Mouse (Mus musculus): Measurements from ENCODE around the gene Kcnk4. TPM values are rescaled to one million over a fixed set of nuclear protein-coding genes. Genes with fewer than 3 reads are reported as not detected.

The Kcnk4 gene
- 8.5 and 10.9 TPM in 2 replicates for polyA plus RNA-seq (2014; fragmentation: Nextera tagmentation; extraction: Ambion mirVana)

DNA sequence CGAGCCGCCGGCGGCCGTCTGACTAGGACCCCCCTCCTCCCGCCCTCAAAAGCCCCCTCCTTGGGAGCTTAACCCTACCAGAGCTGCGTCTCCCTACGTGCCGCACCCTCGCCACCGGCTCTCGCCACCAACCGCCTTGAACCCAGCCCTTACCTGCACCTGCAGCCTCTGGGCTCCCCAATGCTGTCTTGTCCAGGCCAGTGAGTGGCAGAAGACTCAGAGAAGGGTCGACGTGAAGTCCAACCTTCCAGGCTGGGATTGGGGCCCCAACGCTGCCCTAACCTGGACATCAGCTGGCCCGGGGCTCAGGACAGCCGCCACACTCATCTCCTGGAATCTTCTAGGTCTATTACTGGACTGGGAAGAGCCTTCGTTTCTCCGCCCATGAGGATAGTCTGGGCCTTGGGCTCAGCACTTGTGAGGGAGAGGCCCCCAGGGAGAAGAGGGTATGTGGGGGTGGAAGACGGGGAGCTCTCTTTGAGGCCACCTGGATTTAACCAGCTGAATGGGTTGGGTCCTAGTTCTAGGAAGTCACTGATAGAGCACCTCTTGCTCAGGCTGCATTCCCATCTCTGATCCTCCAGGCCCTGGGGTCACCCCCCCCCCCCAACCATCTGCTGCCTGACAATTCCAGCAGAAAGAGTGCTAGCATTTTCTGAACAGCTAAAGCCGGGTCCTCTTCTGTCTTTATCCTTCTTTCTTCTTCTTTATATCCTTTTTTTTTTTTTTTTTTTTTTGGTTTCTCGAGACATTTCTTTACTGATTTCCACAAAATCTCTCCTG lies at the start of gene Kcnk4:
Gene Kcnk4 (minus strand): TSS at position 321 of the 783 bp plus-strand sequence.
- H3K4me1 ChIP-seq (replicated peaks; ENCODE audit: control insufficient read depth, insufficient read depth, low read length) = peaks cover 22% of the 10 kb centered on the region
- H3K27ac ChIP-seq = no peak within 1 kb of the TSS
- DNase-seq (ENCODE audit: low spot score) (no peak), ATAC-seq (ENCODE audit: low FRiP score) (no peak)
- peaks cover 66% of the 10 kb centered on the region for H3K27me3 ChIP-seq (ENCODE audit: control insufficient read depth, insufficient read depth, low read length)
- H3K4me2 ChIP-seq (replicated peaks) = peak within 1 kb of the TSS; percentile 78
- WGBS = 12% methylated on average over 23 of the region's 23 CpGs
- peak within 1 kb of the TSS; percentile 41 for H3K4me3 ChIP-seq (replicated peaks; ENCODE audit: low read length)
- 0 out of 2 replicates have a peak, but pooled peaks cover 7% of the 10 kb centered on the region for H3K36me3 ChIP-seq (replicated peaks; ENCODE audit: control insufficient read depth, insufficient read depth)
- H3K9ac ChIP-seq = peak within 1 kb of the TSS; percentile 62
- H3K9me3 ChIP-seq (ENCODE audit: control insufficient read depth, low read length) = no peaks in the 10 kb centered on the region

DNA sequence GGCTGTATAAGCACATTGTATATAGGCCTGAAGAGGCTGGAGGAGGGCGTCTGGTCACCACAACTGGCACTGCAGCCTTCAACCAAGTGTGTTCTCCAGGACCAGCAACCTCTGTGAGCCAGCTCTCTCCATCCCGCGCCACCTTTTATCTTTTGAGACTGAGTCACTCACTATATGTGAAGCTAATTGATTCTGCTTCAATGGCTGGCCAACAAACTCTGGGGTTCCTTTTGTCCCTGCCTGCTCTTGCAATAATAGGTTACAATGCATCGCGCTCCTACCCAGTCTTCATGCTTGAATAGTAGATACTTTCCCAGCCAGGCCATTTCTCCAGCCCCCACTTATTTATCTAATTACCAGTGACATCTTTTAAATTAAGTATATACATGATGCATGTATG lies 49.3 kb upstream of the Kcnk4 start:
- WGBS = 18% methylated on average over 5 of the region's 5 CpGs

DNA sequence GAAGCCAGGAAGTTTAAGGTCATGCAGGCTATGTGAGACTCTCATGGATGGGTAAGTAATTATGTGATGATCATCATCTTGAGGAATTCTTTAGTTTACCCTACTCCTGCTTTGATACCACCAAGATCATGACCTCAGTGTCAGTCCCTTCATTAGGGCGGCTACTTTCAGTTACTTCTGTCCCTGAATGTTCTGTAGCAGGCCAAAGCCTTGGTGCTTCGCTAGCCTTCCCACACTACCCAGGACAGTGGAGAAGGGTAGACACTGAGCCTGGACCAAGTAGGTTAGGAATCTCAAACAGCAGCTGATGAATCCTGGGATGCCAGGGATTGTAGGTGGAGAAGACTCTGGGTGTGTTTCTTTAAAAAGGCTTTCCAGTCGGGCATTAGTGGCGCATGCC lies 47.1 kb upstream of the Kcnk4 start:
- ATAC-seq (ENCODE audit: low FRiP score) (no peak), DNase-seq (ENCODE audit: low spot score) (no peak)
- peaks cover 53% of the 10 kb centered on the region for H3K36me3 ChIP-seq (replicated peaks; ENCODE audit: control insufficient read depth, insufficient read depth)
- H3K27ac ChIP-seq = no peak overlapping the region
- H3K27me3 ChIP-seq (ENCODE audit: control insufficient read depth, insufficient read depth, low read length) = no peaks in the 10 kb centered on the region
- 92% methylated on average over 4 of the region's 4 CpGs for WGBS
- no peak overlapping the region for H3K4me3 ChIP-seq (replicated peaks; ENCODE audit: low read length)
- no peak overlapping the region for H3K4me2 ChIP-seq (replicated peaks)
- H3K4me1 ChIP-seq (replicated peaks; ENCODE audit: control insufficient read depth, insufficient read depth, low read length) = peaks cover 25% of the 10 kb centered on the region
- no peak overlapping the region for H3K9ac ChIP-seq
- no peaks in the 10 kb centered on the region for H3K9me3 ChIP-seq (ENCODE audit: control insufficient read depth, low read length)

More for the DNA sequence above, 49.3 kb upstream of the Kcnk4 start:
- DNase-seq (ENCODE audit: low spot score) (no peak), ATAC-seq (ENCODE audit: low FRiP score) (no peak)
- H3K27ac ChIP-seq = no peak overlapping the region
- H3K4me3 ChIP-seq (replicated peaks; ENCODE audit: low read length) = no peak overlapping the region
- peaks cover 29% of the 10 kb centered on the region for H3K4me1 ChIP-seq (replicated peaks; ENCODE audit: control insufficient read depth, insufficient read depth, low read length)
- no peaks in the 10 kb centered on the region for H3K9me3 ChIP-seq (ENCODE audit: control insufficient read depth, low read length)
- no peaks in the 10 kb centered on the region for H3K27me3 ChIP-seq (ENCODE audit: control insufficient read depth, insufficient read depth, low read length)
- H3K4me2 ChIP-seq (replicated peaks) = no peak overlapping the region
- H3K36me3 ChIP-seq (replicated peaks; ENCODE audit: control insufficient read depth, insufficient read depth) = peaks cover 33% of the 10 kb centered on the region
- H3K9ac ChIP-seq = no peak overlapping the region

DNA sequence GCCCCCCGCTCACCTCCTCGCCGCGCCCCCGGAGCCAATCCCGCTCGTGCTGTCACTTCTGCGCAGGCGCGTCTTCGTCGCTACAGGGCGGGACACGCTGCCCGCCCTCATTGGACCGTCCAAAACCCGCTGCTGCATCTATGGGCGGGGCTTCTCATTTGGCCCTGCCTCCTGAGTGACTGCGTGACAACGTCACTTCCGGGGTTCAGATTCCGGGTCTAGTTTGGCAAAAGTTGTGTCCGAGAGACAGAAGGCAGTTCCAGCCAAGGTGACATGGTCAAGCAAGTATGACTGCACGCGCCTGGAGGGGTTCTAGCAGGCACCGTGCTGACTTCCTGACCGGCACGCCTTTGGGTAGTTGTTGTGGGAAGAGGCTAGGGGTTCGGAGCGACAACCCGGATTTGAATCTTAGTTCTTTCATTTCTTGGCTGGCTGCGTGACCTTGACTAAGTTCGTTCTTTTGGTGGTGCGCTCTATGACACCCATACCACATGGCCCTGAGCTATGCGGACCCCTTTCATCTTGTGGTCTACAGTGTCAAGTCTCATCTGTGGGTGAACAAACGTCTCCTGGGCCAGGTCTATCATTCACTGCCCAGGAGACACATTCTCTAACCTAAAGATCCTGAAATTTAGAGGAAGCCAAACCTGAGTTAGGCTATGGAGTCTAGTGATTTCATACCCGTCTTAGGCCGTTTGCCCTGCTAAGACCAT lies 46.2 kb upstream of the Kcnk4 start, which contains the start of gene Fkbp2:
Gene Fkbp2 (minus strand): TSS at position 121 of the 713 bp plus-strand sequence.
- Histone ChIP-seq H3K9ac (peak within 1 kb of the TSS; percentile 65), H3K4me2 (replicated peaks) (peak within 1 kb of the TSS; percentile 63), H3K9me3 (ENCODE audit: control insufficient read depth, low read length) (no peaks in the 10 kb centered on the region), H3K4me3 (replicated peaks; ENCODE audit: low read length) (peak within 1 kb of the TSS; percentile 51), H3K36me3 (replicated peaks; ENCODE audit: control insufficient read depth, insufficient read depth) (peaks cover 51% of the 10 kb centered on the region), H3K27me3 (ENCODE audit: control insufficient read depth, insufficient read depth, low read length) (no peaks in the 10 kb centered on the region), H3K4me1 (replicated peaks; ENCODE audit: control insufficient read depth, insufficient read depth, low read length) (peaks cover 26% of the 10 kb centered on the region), H3K27ac (peak within 1 kb of the TSS; percentile 93)
- WGBS = 2% methylated on average over 37 of the region's 38 CpGs
- peak; percentile 98 for DNase-seq (ENCODE audit: low spot score)
- ATAC-seq (ENCODE audit: low FRiP score) = peak; percentile 84

DNA sequence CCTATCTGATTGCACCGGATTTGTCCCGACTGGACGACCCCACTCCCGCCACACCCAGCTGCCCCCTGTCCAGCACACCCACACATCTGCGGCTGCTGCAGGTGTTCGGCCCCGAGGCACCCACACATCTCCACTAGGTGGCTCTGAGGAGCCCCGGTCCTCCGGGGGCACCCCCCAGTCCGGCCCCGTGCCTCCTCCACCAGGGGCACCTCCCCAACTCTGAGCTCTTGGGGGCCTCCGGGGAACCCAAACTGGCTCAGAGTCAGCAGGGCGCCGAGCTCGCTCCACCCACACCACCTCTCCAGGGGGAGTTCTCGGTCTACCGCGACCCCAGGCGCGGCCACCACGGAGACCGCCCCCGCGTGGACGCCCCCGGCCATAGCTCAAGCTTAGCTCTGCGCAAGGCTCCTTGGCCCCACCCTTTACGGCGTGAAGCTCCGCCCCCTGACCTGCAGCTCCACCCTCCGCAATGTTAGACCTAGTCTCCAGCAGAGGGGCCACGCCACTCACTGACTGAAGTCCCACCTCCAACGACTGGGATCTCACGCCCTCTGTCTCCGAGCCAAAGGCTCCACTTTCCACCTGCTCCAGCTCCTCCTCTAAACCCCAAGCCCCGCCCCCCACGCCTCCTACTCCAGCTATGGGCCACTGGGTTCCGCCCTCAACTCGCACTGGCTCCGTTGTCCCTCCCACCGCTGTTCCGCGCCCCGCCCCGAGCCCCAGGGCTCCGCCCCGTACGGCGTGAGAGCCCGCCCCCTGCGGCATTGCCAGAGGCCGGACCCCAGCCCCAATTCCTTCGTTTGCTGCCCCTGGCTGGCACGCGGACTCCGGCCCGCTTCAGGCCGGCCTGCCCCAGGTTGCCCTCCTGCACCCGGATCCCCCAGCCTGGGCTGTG lies 45.4 kb upstream of the Kcnk4 start:
- Histone ChIP-seq H3K27me3 (ENCODE audit: control insufficient read depth, insufficient read depth, low read length) (no peaks in the 10 kb centered on the region), H3K9ac (peak overlapping the region; percentile 65), H3K4me2 (replicated peaks) (peak overlapping the region; percentile 63), H3K4me1 (replicated peaks; ENCODE audit: control insufficient read depth, insufficient read depth, low read length) (peaks cover 26% of the 10 kb centered on the region), H3K27ac (peak overlapping the region; percentile 93), H3K9me3 (ENCODE audit: control insufficient read depth, low read length) (no peaks in the 10 kb centered on the region), H3K4me3 (replicated peaks; ENCODE audit: low read length) (peak overlapping the region; percentile 51), H3K36me3 (replicated peaks; ENCODE audit: control insufficient read depth, insufficient read depth) (peaks cover 43% of the 10 kb centered on the region)
- peak; percentile 94 for DNase-seq (ENCODE audit: low spot score)
- peak; percentile 90 for ATAC-seq (ENCODE audit: low FRiP score)
- WGBS = under 1% methylated on average over 59 of the region's 59 CpGs

DNA sequence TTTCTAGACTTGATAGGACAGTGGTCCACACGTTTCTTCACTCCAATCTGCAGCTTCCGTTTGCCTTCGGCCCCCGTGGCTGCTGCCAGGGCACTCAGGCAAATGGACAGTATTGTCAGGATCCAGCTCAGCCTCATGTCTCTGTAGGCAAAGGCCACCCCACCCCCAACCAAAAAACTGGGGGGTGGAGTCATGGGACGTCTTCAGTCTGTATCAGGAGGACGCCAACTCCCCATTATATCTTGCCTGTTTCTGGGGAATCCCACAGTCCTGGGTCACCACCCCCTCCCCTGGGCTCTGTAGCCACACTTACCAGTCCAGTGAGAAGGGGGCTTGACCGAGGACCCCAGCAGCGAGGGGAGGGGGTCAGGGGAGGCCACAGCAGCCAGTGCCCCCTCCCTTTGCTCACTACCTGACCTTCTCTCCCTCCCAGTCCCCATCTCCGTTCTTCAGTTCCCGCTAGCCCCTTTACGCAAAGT lies 44.7 kb upstream of the Kcnk4 start:
- WGBS = 8% methylated on average over 11 of the region's 11 CpGs
- peak overlapping the region; percentile 63 for H3K4me2 ChIP-seq (replicated peaks)
- ATAC-seq (ENCODE audit: low FRiP score) (no peak), DNase-seq (ENCODE audit: low spot score) (no peak)
- H3K4me3 ChIP-seq (replicated peaks; ENCODE audit: low read length) = peak overlapping the region; percentile 51
- peaks cover 26% of the 10 kb centered on the region for H3K4me1 ChIP-seq (replicated peaks; ENCODE audit: control insufficient read depth, insufficient read depth, low read length)
- peak overlapping the region; percentile 62 for H3K9ac ChIP-seq
- peak overlapping the region; percentile 93 for H3K27ac ChIP-seq
- H3K9me3 ChIP-seq (ENCODE audit: control insufficient read depth, low read length) = no peaks in the 10 kb centered on the region
- peaks cover 39% of the 10 kb centered on the region for H3K36me3 ChIP-seq (replicated peaks; ENCODE audit: control insufficient read depth, insufficient read depth)
- H3K27me3 ChIP-seq (ENCODE audit: control insufficient read depth, insufficient read depth, low read length) = no peaks in the 10 kb centered on the region

DNA sequence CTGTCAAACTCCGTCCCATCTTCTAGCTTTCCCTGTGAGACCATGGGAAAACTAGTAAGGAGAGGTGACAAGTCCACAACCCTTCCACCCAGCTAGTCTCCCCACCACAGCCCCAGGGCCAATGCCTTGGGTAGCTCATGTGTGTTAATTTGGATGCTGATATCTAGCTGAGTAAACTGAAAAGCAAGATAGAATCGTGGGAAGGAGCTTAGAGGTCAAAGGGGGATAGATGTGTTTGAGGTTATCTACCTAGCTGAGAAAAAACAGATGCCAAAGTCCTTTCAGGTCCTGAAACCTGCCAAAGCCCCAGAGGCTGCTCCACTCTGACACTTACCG lies 44.3 kb upstream of the Kcnk4 start:
- peaks cover 26% of the 10 kb centered on the region for H3K4me1 ChIP-seq (replicated peaks; ENCODE audit: control insufficient read depth, insufficient read depth, low read length)
- no peak overlapping the region for H3K27ac ChIP-seq
- ATAC-seq (ENCODE audit: low FRiP score) = no peak

DNA sequence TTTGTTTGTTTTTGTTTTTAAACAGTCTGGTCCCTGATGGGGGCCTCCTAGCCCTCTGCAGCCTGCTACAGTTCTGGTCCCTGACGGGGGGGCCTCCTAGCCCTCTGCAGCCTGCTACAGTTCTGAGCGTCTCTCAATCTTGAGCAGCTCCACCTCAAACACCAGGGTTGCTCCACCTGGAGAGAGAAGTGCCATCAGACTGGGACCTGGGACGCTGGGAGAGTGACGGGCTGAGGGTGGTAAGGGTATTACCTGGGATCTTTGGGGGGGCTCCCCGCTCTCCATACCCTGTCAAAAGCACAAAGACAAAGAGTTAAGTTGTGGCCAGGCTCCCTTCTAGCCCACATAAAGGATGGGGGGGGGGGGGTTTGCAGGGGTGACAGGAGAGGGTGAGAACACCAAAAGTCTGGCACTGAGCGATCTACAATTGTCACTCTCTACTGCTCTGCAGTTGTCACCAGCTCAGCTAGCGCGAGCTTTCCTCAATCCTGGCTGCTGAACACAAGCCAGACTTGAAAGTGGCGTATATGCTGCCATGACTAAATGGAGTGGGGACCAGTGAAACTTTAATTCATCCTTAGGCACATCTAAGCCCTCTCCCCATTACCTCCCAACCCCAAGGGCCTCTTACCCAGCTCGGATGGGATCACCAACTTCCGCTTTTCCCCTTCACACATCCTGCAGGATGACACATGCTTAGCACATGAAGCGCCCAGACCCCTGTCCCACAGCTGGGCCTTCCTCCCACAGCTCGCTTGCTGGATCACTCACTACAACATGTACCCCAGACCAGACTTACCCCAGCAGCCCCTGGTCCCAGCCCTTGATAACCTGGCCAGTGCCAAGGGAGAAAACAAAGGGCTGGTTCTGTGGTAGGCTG lies 43.7 kb upstream of the Kcnk4 start:
- peak overlapping the region; percentile 63 for H3K4me2 ChIP-seq (replicated peaks)
- H3K9ac ChIP-seq = peak overlapping the region; percentile 62
- DNase-seq (ENCODE audit: low spot score) (no peak), ATAC-seq (ENCODE audit: low FRiP score) (no peak)
- 84% methylated on average over 13 of the region's 13 CpGs for WGBS
- no peaks in the 10 kb centered on the region for H3K9me3 ChIP-seq (ENCODE audit: control insufficient read depth, low read length)
- H3K4me3 ChIP-seq (replicated peaks; ENCODE audit: low read length) = peak overlapping the region; percentile 51
- H3K27me3 ChIP-seq (ENCODE audit: control insufficient read depth, insufficient read depth, low read length) = no peaks in the 10 kb centered on the region
- no peak overlapping the region for H3K27ac ChIP-seq
- peaks cover 31% of the 10 kb centered on the region for H3K36me3 ChIP-seq (replicated peaks; ENCODE audit: control insufficient read depth, insufficient read depth)
- H3K4me1 ChIP-seq (replicated peaks; ENCODE audit: control insufficient read depth, insufficient read depth, low read length) = peaks cover 26% of the 10 kb centered on the region

More for the DNA sequence above, 44.3 kb upstream of the Kcnk4 start:
- 48% methylated on average over 3 of the region's 3 CpGs for WGBS
- peak overlapping the region; percentile 62 for H3K9ac ChIP-seq
- H3K4me3 ChIP-seq (replicated peaks; ENCODE audit: low read length) = peak overlapping the region; percentile 51
- no peaks in the 10 kb centered on the region for H3K9me3 ChIP-seq (ENCODE audit: control insufficient read depth, low read length)
- no peaks in the 10 kb centered on the region for H3K27me3 ChIP-seq (ENCODE audit: control insufficient read depth, insufficient read depth, low read length)
- peaks cover 34% of the 10 kb centered on the region for H3K36me3 ChIP-seq (replicated peaks; ENCODE audit: control insufficient read depth, insufficient read depth)
- peak overlapping the region; percentile 63 for H3K4me2 ChIP-seq (replicated peaks)
- no peak for DNase-seq (ENCODE audit: low spot score)

All from hindbrain, embryonic 14.5 days (tissue).